Mouse (Mus musculus) limb, embryonic 13.5 days (tissue): Measurements from ENCODE around the gene Gabarap. TPM values are rescaled to one million over a fixed set of nuclear protein-coding genes. Genes with fewer than 3 reads are reported as not detected.
"Not testable (repeated sequence)": the region's sequence is repeated elsewhere in the genome, so short reads cannot be mapped to it uniquely, and the experiment has no call there.

Experiments
- ATAC-seq: fragments of 200-750 bp; cut with Nextera tagmentation; 2 replicates; pipeline ENCODE4 v1.8.0; 2017; ENCODE audit warnings: low read depth, moderate number of reproducible peaks, moderate TSS enrichment; ENCODE audit not compliant: low FRiP score
- H3K27ac ChIP-seq: fragments of 300-500 bp; sonication (generic); 2 replicates; pipeline ENCODE4 v1.5.1; 2015; ENCODE audit warnings: inconsistent platforms, mild to moderate bottlenecking, moderate library complexity
- H3K27me3 ChIP-seq: fragments of 300-500 bp; sonication (generic); 2 replicates; pipeline ENCODE4 v1.6.1; 2015; ENCODE audit warnings: mild to moderate bottlenecking, inconsistent platforms
- H3K36me3 ChIP-seq: fragments of 300-500 bp; sonication (generic); 2 replicates; pipeline ENCODE4 v1.6.1; 2015; ENCODE audit warnings: inconsistent platforms, mild to moderate bottlenecking, moderate library complexity
- H3K4me1 ChIP-seq: fragments of 300-500 bp; sonication (generic); 2 replicates; pipeline ENCODE4 v1.6.1; 2015; ENCODE audit warnings: inconsistent platforms
- H3K4me2 ChIP-seq: fragments of 300-500 bp; sonication (generic); replicated peaks from 2 replicates; pipeline ENCODE4 v1.6.1; 2015; ENCODE audit warnings: inconsistent platforms, mild to moderate bottlenecking, moderate library complexity
- H3K4me3 ChIP-seq: fragments of 300-500 bp; sonication (generic); 2 replicates; pipeline ENCODE4 v1.5.1; 2015; ENCODE audit warnings: moderate library complexity, mild to moderate bottlenecking, inconsistent platforms
- H3K9ac ChIP-seq: fragments of 300-500 bp; sonication (generic); 2 replicates; pipeline ENCODE4 v1.6.1; 2015; ENCODE audit warnings: mild to moderate bottlenecking, inconsistent platforms
- H3K9me3 ChIP-seq: fragments of 300-500 bp; sonication (generic); 2 replicates; pipeline ENCODE4 v1.6.1; 2016; ENCODE audit warnings: inconsistent platforms
- WGBS: fragments of 180-500 bp; shearing (Covaris S2); methylation state at CpG from one replicate; pipeline ENCODE4 v1.1.7; 2015; 5-methylcytosine and 5-hydroxymethylcytosine counted together
- polyA plus RNA-seq: library from polyadenylated mRNA; unstranded; fragments of >200 nt; fragmentation: Nextera tagmentation; extraction: Ambion mirVana; gene quantifications from 2 replicates; pipeline ENCODE4 v1.2.1, GENCODE M21; 2015

Gene Gabarap
- polyA plus RNA-seq, result 499 and 506 TPM in 2 replicates

GRCm38 (mm10) chr11:69990850-69991691, at the start of gene Gabarap:
Gabarap (plus strand) TSS chr11:69991143.
- peak; percentile 70 for ATAC-seq
- peaks cover 60% of the 10 kb centered on the region for H3K36me3 ChIP-seq

GRCm38 (mm10) chr11:69945216-69945615, 45.7 kb upstream of the Gabarap start:
- Histone ChIP-seq H3K27ac (no peak overlapping the region), H3K27me3 (no peaks in the 10 kb centered on the region), H3K4me1 (peaks cover 26% of the 10 kb centered on the region), H3K4me3 (no peak overlapping the region), H3K36me3 (peaks cover 46% of the 10 kb centered on the region), H3K9me3 (no peaks in the 10 kb centered on the region), H3K9ac (no peak overlapping the region), H3K4me2 (no peak overlapping the region)
- no peak for ATAC-seq
- 82% methylated on average over 13 of the region's 13 CpGs for WGBS

More at GRCm38 (mm10) chr11:69990850-69991691, at the start of gene Gabarap:
- Histone ChIP-seq H3K4me3 (peak within 1 kb of the TSS; percentile 80), H3K9ac (peak within 1 kb of the TSS; percentile 89), H3K4me2 (peak within 1 kb of the TSS; percentile 72), H3K27me3 (no peaks in the 10 kb centered on the region), H3K4me1 (peaks cover 30% of the 10 kb centered on the region), H3K27ac (peak within 1 kb of the TSS; percentile 90), H3K9me3 (no peaks in the 10 kb centered on the region)
- under 1% methylated on average over 40 of the region's 40 CpGs for WGBS

- peak overlapping the region; percentile 70 for H3K9ac ChIP-seq
Measured at GRCm38 (mm10) chr11:69945997-69946891, 44.7 kb upstream of the Gabarap start.

GRCm38 (mm10) chr11:69947337-69948065, 43.4 kb upstream of the Gabarap start:
- Histone ChIP-seq H3K9me3 (no peaks in the 10 kb centered on the region), H3K9ac (peak overlapping the region; percentile 70), H3K4me2 (peak overlapping the region; percentile 83), H3K4me1 (peaks cover 26% of the 10 kb centered on the region), H3K27me3 (peaks cover 10% of the 10 kb centered on the region; the same call in 1 of the 2 replicates), H3K27ac (peak overlapping the region; percentile 91), H3K36me3 (peaks cover 35% of the 10 kb centered on the region), H3K4me3 (peak overlapping the region; percentile 61)
- 2% methylated on average over 29 of the region's 29 CpGs for WGBS
- ATAC-seq, result peak; percentile 57

More at GRCm38 (mm10) chr11:69945997-69946891, 44.7 kb upstream of the Gabarap start:
- H3K36me3 ChIP-seq, result peaks cover 46% of the 10 kb centered on the region
- no peak for ATAC-seq
- H3K27me3 ChIP-seq, result 0 out of 2 replicates have a peak, but pooled peaks cover 5% of the 10 kb centered on the region
- H3K4me1 ChIP-seq, result peaks cover 26% of the 10 kb centered on the region
- peak overlapping the region; percentile 83 for H3K4me2 ChIP-seq
- H3K27ac ChIP-seq, result peak overlapping the region; percentile 91; the same call in 1 of the 2 replicates
- no peaks in the 10 kb centered on the region for H3K9me3 ChIP-seq
- whole genome bisulfite sequencing, result 91% methylated on average over 18 of the region's 18 CpGs
- peak overlapping the region; percentile 61 for H3K4me3 ChIP-seq

GRCm38 (mm10) chr11:69948066-69948762, 42.7 kb upstream of the Gabarap start, which contains the start of gene Slc2a4:
Slc2a4 (minus strand) TSS chr11:69948188.
- ATAC-seq, result peak; percentile 94
- WGBS, result under 1% methylated on average over 34 of the region's 34 CpGs
- H3K27ac ChIP-seq, result peak within 1 kb of the TSS; percentile 94

GRCm38 (mm10) chr11:69948763-69949150, 42.2 kb upstream of the Gabarap start:
- Histone ChIP-seq H3K27me3 (peaks cover 13% of the 10 kb centered on the region; the same call in 1 of the 2 replicates), H3K36me3 (peaks cover 23% of the 10 kb centered on the region), H3K4me2 (peak overlapping the region; percentile 83), H3K4me3 (peak overlapping the region; percentile 61), H3K27ac (peak overlapping the region; percentile 94), H3K9me3 (no peaks in the 10 kb centered on the region), H3K4me1 (peaks cover 26% of the 10 kb centered on the region), H3K9ac (peak overlapping the region; percentile 73)
- WGBS, result 0% methylated on average over 14 of the region's 14 CpGs
- ATAC-seq, result peak; percentile 57

More at GRCm38 (mm10) chr11:69948066-69948762, 42.7 kb upstream of the Gabarap start, which contains the start of gene Slc2a4:
- H3K4me1 ChIP-seq, result peaks cover 26% of the 10 kb centered on the region
- peak within 1 kb of the TSS; percentile 61 for H3K4me3 ChIP-seq
- peak within 1 kb of the TSS; percentile 83 for H3K4me2 ChIP-seq
- peak within 1 kb of the TSS; percentile 73 for H3K9ac ChIP-seq
- peaks cover 13% of the 10 kb centered on the region; the same call in 1 of the 2 replicates for H3K27me3 ChIP-seq
- H3K36me3 ChIP-seq, result peaks cover 28% of the 10 kb centered on the region
- H3K9me3 ChIP-seq, result no peaks in the 10 kb centered on the region

GRCm38 (mm10) chr11:69950807-69951459, 40.0 kb upstream of the Gabarap start:
- WGBS, result 46% methylated on average over 4 of the region's 4 CpGs
- peaks cover 1% of the 10 kb centered on the region; the same call in 1 of the 2 replicates for H3K36me3 ChIP-seq
- ATAC-seq, result no peak

GRCm38 (mm10) chr11:69952274-69952673, 38.7 kb upstream of the Gabarap start:
- H3K36me3 ChIP-seq, result no peaks in the 10 kb centered on the region
- H3K9me3 ChIP-seq, result no peaks in the 10 kb centered on the region
- peaks cover 13% of the 10 kb centered on the region; the same call in 1 of the 2 replicates for H3K27me3 ChIP-seq
- no peak overlapping the region for H3K27ac ChIP-seq
- H3K9ac ChIP-seq, result no peak overlapping the region
- no peak for ATAC-seq
- 40% methylated on average over 1 of the region's 1 CpGs for WGBS
- no peak overlapping the region for H3K4me2 ChIP-seq
- H3K4me3 ChIP-seq, result no peak overlapping the region
- peaks cover 9% of the 10 kb centered on the region for H3K4me1 ChIP-seq

More at GRCm38 (mm10) chr11:69950807-69951459, 40.0 kb upstream of the Gabarap start:
- Histone ChIP-seq H3K4me2 (no peak overlapping the region), H3K27me3 (peaks cover 13% of the 10 kb centered on the region; the same call in 1 of the 2 replicates), H3K9me3 (no peaks in the 10 kb centered on the region), H3K4me1 (peaks cover 23% of the 10 kb centered on the region), H3K9ac (no peak overlapping the region), H3K4me3 (no peak overlapping the region), H3K27ac (no peak overlapping the region)

GRCm38 (mm10) chr11:69953267-69953915, 37.6 kb upstream of the Gabarap start:
- no peak for ATAC-seq
- no peak overlapping the region for H3K9ac ChIP-seq
- 65% methylated on average over 11 of the region's 11 CpGs for WGBS

GRCm38 (mm10) chr11:69955618-69956017, 35.3 kb upstream of the Gabarap start:
- not testable (repeated sequence) for H3K4me1 ChIP-seq, ATAC-seq
- 79% methylated on average over 4 of the region's 4 CpGs for WGBS

More at GRCm38 (mm10) chr11:69953267-69953915, 37.6 kb upstream of the Gabarap start:
- Histone ChIP-seq H3K36me3 (no peaks in the 10 kb centered on the region), H3K9me3 (no peaks in the 10 kb centered on the region), H3K4me3 (no peak overlapping the region), H3K4me1 (peaks cover 4% of the 10 kb centered on the region; the same call in 1 of the 2 replicates), H3K4me2 (no peak overlapping the region), H3K27ac (no peak overlapping the region), H3K27me3 (peaks cover 13% of the 10 kb centered on the region; the same call in 1 of the 2 replicates)

More at GRCm38 (mm10) chr11:69955618-69956017, 35.3 kb upstream of the Gabarap start:
- not testable (repeated sequence) for H3K9me3 ChIP-seq, H3K9ac ChIP-seq, H3K4me2 ChIP-seq, H3K36me3 ChIP-seq, H3K4me3 ChIP-seq, H3K27ac ChIP-seq
- peaks cover 26% of the 10 kb centered on the region for H3K27me3 ChIP-seq
